Mouse (Mus musculus): ENCODE measurements at regions not wholly inside any gene's neighbourhood (a gene's known extent, or its start where the extent isn't known, plus 50 kb on each side); places are given as distances from the start of the nearest gene placed in this dataset.

DNA sequence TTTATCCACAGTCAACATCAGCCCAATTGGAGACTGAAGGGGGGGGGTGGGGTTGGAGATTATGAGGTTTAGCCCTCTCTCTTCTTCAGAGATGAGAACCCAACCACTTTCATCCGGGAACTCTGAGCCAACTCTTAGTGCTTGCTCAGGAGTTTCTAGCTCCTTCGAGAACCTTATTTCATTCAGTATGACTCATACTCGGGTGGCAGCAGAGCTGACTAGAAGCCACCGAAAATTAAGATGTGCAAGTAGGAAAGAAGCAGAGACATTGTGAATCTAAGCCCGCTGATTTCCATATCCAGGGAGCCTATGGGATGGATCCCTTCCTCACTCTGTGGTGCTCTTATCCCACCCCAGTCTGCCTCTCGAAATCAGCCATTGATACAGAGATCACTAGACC is 262.0 kb upstream of the Pabpc6 start:
- no peaks in the 10 kb centered on the region for H3K27me3 ChIP-seq (replicated peaks)
- DNase-seq (ENCODE audit: extremely low read depth), result no peak
- no peak for TF ChIP-seq BHLHE40 (IDR thresholded peaks at IDR 0.05; ENCODE audit: low read depth, low read length)
- TF ChIP-seq KAT2A (IDR thresholded peaks at IDR 0.05; ENCODE audit: insufficient replicate concordance, low read length), result no peak
- TF ChIP-seq TBP (conservative IDR thresholded peaks at IDR 0.05; ENCODE audit: low read depth, low read length), result no peak
- no peak for TF ChIP-seq MAZ (IDR thresholded peaks at IDR 0.05; ENCODE audit: low read depth, low read length)
- TF ChIP-seq ETS1 (conservative IDR thresholded peaks at IDR 0.05; ENCODE audit: low read depth, low read length), result no peak
- TF ChIP-seq USF2 (conservative IDR thresholded peaks at IDR 0.05; ENCODE audit: low read depth, low read length), result no peak
- peaks cover 2 to 7% of the 10 kb centered on the region in 2 experiments; a peak in 2 of 4 replicates for H3K4me1 ChIP-seq (ENCODE audit: control insufficient read depth in 1 of 2, insufficient read depth in 2 of 2)
- H3K4me3 ChIP-seq (replicated peaks in 1 of 3; ENCODE audit: low read depth in 2 of 3, low read length in 2 of 3, poor library complexity in 1 of 3), result no peak overlapping the region
- no peaks in the 10 kb centered on the region for H3K36me3 ChIP-seq (replicated peaks in 1 of 2; ENCODE audit: control insufficient read depth in 1 of 2, insufficient read depth in 1 of 2, low read length in 1 of 2)
- no peak overlapping the region for H3K9ac ChIP-seq (ENCODE audit: insufficient read depth, low read depth)
- dilution Hi-C loops (cut with MboI; ENCODE audit: extremely low pct_ligation_motif_present, extremely low pct_unique_long_range_greater_than_20kb, low sequenced_read_pairs) (no loop called here), in situ Hi-C loops (cut with MboI; ENCODE audit: low pct_ligation_motif_present, low pct_unique_long_range_greater_than_20kb, low sequenced_read_pairs) (no loop called here)
- no peaks in the 10 kb centered on the region for H3K9me3 ChIP-seq (replicated peaks; ENCODE audit: low read length)
- H3K4me2 ChIP-seq (ENCODE audit: insufficient read depth, low read depth, poor library complexity, severe bottlenecking), result no peak overlapping the region
- no peak overlapping the region for H3K27ac ChIP-seq (ENCODE audit: insufficient read depth, low read depth)
- no peaks in the 10 kb centered on the region for H3K79me2 ChIP-seq (replicated peaks; ENCODE audit: control insufficient read depth, extremely low read depth, insufficient read depth, poor library complexity, severe bottlenecking)

DNA sequence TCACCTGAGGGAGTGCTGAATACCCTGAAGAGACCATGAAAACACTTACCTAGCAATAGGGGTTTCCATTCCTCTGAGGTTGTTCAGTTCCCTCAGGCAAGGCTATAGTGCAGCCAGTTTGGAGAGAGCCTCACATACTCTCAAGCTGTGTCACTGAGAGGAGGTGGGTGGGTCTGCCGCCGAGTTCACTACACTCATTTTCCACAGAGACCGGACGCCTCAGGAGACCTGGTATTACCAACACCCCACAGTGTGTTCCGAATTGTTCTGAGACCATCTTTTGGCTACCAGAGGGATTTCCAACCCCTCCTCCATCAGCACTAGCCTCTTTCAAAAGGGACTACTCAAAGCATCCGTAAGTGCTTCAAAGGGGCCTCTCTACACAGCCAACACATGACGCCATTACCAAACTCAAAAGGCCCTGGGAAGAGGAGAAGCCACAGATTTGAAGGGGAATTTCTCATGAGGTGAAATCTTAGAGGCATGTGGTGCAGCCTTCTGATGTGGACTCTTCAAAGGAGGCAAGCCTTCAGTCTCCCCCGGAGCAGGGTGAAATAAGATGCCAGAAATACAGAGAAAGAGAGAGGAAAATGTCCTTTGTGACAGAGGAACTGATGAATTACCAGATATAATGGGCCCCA is 260.1 kb upstream of the Pabpc6 start:
- Histone ChIP-seq H3K4me1 (ENCODE audit: control insufficient read depth in 1 of 2, insufficient read depth in 2 of 2) (peaks cover 2 to 7% of the 10 kb centered on the region in 2 experiments; a peak in 2 of 4 replicates), H3K9me3 (replicated peaks; ENCODE audit: low read length) (no peaks in the 10 kb centered on the region), H3K4me2 (ENCODE audit: insufficient read depth, low read depth, poor library complexity, severe bottlenecking) (no peak overlapping the region), H3K36me3 (replicated peaks in 1 of 2; ENCODE audit: control insufficient read depth in 1 of 2, insufficient read depth in 1 of 2, low read length in 1 of 2) (no peaks in the 10 kb centered on the region), H3K27ac (ENCODE audit: insufficient read depth, low read depth) (no peak overlapping the region), H3K9ac (ENCODE audit: insufficient read depth, low read depth) (no peak overlapping the region), H3K27me3 (replicated peaks) (no peaks in the 10 kb centered on the region), H3K79me2 (replicated peaks; ENCODE audit: control insufficient read depth, extremely low read depth, insufficient read depth, poor library complexity, severe bottlenecking) (no peaks in the 10 kb centered on the region), H3K4me3 (replicated peaks in 1 of 3; ENCODE audit: low read depth in 2 of 3, low read length in 2 of 3, poor library complexity in 1 of 3) (no peak overlapping the region)
- dilution Hi-C loops (cut with MboI; ENCODE audit: extremely low pct_ligation_motif_present, extremely low pct_unique_long_range_greater_than_20kb, low sequenced_read_pairs) (no loop called here), in situ Hi-C loops (cut with MboI; ENCODE audit: low pct_ligation_motif_present, low pct_unique_long_range_greater_than_20kb, low sequenced_read_pairs) (no loop called here)
- DNase-seq (ENCODE audit: extremely low read depth), result no peak
- TF ChIP-seq ETS1 (conservative IDR thresholded peaks at IDR 0.05; ENCODE audit: low read depth, low read length) (no peak), CTCF (conservative IDR thresholded peaks at IDR 0.05 in 1 of 2, IDR thresholded peaks at IDR 0.05 in 1 of 2; ENCODE audit: low read depth in 2 of 2, low read length in 2 of 2) (no peak), NRF1 (IDR thresholded peaks at IDR 0.05; ENCODE audit: low read depth, low read length) (no peak), ZMIZ1 (IDR thresholded peaks at IDR 0.05; ENCODE audit: low read depth, low read length) (no peak), ZNF384 (IDR thresholded peaks at IDR 0.05; ENCODE audit: low read depth, low read length) (no peak), TCF12 (IDR thresholded peaks at IDR 0.05; ENCODE audit: low read depth, low read length) (no peak), JUND (conservative IDR thresholded peaks at IDR 0.05; ENCODE audit: low read depth, low read length) (no peak), MYC (IDR thresholded peaks at IDR 0.05; ENCODE audit: low read depth, low read length) (no peak), RCOR1 (conservative IDR thresholded peaks at IDR 0.05; ENCODE audit: low read depth, low read length) (no peak), NELFE (IDR thresholded peaks at IDR 0.05; ENCODE audit: low read depth, low read length) (no peak), MAZ (IDR thresholded peaks at IDR 0.05; ENCODE audit: low read depth, low read length) (no peak), POLR2A (IDR thresholded peaks at IDR 0.05; ENCODE audit: low read depth, low read length) (no peak), E2F4 (IDR thresholded peaks at IDR 0.05; ENCODE audit: insufficient replicate concordance, low read depth, low read length) (no peak), MXI1 (IDR thresholded peaks at IDR 0.05; ENCODE audit: low read depth, low read length) (no peak), BHLHE40 (IDR thresholded peaks at IDR 0.05; ENCODE audit: low read depth, low read length) (no peak), MAFK (IDR thresholded peaks at IDR 0.05; ENCODE audit: insufficient replicate concordance, low read length) (no peak), MEF2A (IDR thresholded peaks at IDR 0.05; ENCODE audit: borderline replicate concordance, low read depth, low read length) (no peak), RAD21 (IDR thresholded peaks at IDR 0.05; ENCODE audit: low read depth, low read length) (no peak), ZKSCAN1 (IDR thresholded peaks at IDR 0.05; ENCODE audit: borderline replicate concordance, low read depth, low read length) (no peak), SIN3A (IDR thresholded peaks at IDR 0.05; ENCODE audit: low read length) (no peak)
